Mouse (Mus musculus) lung, adult 18-20 months (tissue): ENCODE data around the gene Micu1.
A peak's percentile ranks its signal among the peaks of the same experiment; 100 is the strongest.
"Not testable (repeated sequence)": the region's sequence is repeated elsewhere in the genome, so short reads cannot be mapped to it uniquely, and the experiment has no call there.

Experiments
- DNase-seq, 2 experiments: peaks; one replicate each; pipeline ENCODE4 v3.0.0; 2022; ENCODE audit warnings: mixed read lengths in 2 of 2

Micu1 gene

DNA sequence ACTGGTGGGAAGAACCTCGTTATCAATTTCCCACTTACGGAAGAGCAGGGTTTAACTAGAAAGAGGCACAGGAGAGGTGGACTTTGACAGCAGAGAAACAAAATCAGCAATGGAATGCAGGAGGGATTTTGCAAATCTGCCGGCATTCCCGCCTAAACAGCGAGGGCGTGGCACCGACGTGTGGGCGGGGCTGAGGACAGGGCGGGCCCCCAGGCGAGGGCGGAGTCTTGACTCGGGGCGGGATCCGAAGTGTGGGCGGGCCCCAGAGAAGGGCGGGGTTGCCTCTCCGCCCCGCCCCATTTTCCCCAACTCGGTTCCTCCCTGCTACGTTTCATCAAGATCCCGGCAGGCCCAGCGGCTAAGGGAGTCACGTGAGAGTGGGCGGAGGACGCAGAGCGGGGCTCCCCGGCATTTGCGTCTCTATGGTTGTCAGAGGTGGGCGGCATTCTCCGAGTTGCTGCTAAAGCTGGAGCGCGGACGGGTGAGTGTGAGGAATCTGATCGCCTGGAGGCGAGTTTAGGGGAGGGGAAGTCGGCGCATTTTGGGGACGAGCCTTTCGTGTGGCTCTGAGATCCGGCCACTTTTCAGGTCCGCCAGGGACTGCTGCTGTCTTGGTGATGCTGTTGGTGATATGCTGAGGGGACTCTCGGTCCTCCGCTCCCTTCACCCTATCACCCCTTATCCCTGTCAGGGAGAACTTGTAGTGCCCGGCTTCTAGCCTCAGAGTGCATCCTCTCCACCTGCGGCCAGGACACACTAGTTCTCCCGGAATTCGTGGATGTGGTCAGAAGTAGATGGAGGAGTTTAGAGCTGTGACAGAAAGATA lies at the start of gene Micu1:
TSS of gene Micu1 (plus strand) at position 271 of the 826 bp plus-strand sequence.
- DNase-seq: peak; percentile 96 to 97

GRCm38 (mm10) chr10:59656799-59657198 lies 45.5 kb upstream of the Micu1 start:
- DNase-seq: no peak

- no peak for DNase-seq
These were observed 37.5 kb upstream of the Micu1 start for GRCm38 (mm10) chr10:59664765-59665164.

GRCm38 (mm10) chr10:59665503-59666291 lies 36.6 kb upstream of the Micu1 start:
- no peak for DNase-seq

GRCm38 (mm10) chr10:59667377-59667776 lies 34.9 kb upstream of the Micu1 start:
- DNase-seq: peak; percentile 70 to 81

GRCm38 (mm10) chr10:59668491-59668890 lies 33.8 kb upstream of the Micu1 start:
- no peak for DNase-seq

- no peak for DNase-seq
These were observed 24.4 kb upstream of the Micu1 start for GRCm38 (mm10) chr10:59677836-59678235.

DNA sequence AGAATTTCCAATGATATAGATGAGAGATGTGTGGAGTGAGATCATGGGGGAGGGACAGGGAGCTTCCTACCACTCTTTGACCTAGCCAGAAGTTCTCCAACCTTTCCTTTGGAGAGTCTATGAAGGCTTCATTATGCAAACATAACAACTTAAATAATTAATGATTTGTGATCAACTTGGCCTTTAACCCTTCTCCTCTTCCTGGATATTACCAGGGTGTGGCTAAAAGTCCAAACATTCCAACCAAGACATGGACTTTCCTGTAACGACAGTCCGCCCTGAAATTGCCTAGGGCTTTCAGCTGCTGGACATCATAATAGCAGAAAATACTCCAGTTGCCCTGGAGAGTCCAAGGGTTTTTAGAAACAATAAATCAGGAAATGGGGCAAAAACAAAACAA lies 23.1 kb upstream of the Micu1 start:
- no peak for DNase-seq

DNA sequence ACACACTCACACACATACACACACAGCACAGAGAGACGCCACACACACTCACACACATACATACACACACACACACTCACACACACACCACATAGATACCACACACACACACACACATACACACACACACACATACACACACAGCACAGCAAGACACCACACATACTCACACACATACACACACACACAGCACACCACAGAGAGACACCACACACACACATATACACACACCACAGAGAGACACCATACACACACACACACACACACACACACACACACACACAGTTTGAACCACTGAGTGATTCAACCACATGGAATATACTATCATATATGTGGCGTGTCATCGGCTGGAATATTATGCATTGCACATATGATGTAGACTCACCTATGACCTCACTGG lies 16.7 kb upstream of the Micu1 start:
- DNase-seq: not testable (repeated sequence)

DNA sequence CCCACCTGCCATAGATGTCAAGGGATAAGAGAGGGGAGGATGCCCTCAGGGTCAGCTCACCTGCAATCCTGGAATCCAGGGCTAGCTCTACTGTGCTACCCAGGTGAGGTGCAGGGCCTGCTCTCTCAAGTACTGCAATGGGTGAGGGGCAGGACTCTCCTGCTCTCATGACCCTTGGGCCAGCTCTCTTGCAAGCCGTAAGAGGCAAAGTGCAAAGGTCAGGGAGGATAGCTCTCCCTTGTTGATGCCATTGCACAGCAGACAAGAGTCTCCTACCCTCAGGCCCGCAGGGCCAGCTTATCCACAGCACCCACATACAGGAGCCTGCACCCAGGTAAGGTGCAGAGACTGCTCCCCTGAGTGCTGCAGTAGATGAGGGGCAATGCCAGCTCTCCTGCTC lies 15.2 kb upstream of the Micu1 start:
- no peak for DNase-seq

DNA sequence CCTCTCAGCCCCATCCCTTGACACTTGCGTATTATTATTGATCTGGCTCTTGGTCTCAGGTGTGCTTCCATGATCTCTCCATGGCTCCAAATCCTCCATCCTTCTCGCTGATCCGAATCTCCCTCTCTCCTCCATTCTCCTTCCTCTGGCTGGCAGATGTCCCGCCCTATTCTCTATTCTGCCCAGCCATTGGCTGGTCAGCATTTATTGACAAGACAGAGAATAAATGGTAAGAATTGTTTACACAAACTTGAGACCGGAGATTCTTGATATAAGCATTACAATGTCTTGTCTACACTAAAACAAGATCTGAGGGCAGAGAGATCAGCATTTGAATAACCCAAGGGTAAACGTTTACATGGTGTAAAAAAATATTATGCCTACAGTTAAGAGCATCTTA lies 12.4 kb upstream of the Micu1 start:
- no peak for DNase-seq

GRCm38 (mm10) chr10:59692441-59692840 lies 9.8 kb upstream of the Micu1 start:
- no peak for DNase-seq

DNA sequence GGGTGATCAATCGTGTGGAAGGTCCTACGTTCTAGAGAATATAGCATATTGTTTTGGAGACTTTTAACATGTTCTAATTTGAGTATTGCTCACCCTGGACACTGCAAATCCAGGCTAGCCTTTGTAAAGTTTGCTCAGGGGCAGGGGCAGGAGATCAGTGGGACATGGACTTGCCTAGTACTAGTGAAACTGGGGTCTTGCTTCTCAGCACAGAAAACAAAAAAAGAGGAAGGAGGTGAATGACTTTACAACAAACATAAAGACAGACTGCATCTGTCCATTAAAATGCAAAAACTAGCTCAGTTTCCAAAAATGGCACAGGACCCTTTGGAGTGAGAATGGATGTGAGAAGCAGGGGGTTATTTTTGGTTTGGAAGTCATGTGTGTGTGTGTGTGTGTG lies 8.2 kb upstream of the Micu1 start:
- DNase-seq: no peak

GRCm38 (mm10) chr10:59699516-59699915 lies 2.8 kb upstream of the Micu1 start:
- DNase-seq: no peak

GRCm38 (mm10) chr10:59701805-59702204 lies 472 bp upstream of the Micu1 start:
- no peak for DNase-seq

DNA sequence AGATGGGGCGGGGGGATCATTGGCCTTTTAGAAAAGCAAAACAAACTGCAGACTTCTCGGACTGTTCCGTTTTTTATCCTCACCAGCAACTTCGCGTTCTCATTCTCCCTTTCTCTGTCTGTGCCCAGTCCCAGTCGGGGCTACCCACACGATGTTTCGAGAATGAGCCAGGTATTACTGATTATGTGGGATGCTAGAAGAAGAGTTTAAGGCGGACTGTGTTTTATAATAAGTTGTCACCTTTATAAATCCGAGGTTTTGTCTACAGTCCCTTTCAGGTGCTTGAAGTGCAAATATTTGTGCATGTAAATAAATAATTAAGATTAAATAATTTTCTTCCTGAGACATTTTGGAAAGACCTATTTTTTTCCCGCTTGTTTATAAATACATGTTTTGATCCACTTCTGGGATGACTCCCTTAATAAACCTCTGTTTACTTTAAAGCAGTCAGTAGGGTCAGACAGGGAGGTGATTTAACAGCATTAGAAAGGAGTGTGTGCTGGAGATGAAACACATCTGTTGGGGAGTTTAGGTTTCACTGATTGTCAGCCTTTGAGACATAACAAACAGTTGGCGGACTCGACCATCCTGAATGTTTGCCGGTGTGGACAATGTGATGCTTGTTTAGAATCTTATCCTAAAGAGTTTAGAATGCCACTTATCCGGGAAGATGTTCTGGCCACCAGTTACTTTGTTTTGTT lies 933 bp downstream of the Micu1 start:
- no peak for DNase-seq

GRCm38 (mm10) chr10:59706991-59707546 lies 4.8 kb downstream of the Micu1 start:
- no peak for DNase-seq

GRCm38 (mm10) chr10:59707595-59707994 lies 5.3 kb downstream of the Micu1 start:
- no peak for DNase-seq

DNA sequence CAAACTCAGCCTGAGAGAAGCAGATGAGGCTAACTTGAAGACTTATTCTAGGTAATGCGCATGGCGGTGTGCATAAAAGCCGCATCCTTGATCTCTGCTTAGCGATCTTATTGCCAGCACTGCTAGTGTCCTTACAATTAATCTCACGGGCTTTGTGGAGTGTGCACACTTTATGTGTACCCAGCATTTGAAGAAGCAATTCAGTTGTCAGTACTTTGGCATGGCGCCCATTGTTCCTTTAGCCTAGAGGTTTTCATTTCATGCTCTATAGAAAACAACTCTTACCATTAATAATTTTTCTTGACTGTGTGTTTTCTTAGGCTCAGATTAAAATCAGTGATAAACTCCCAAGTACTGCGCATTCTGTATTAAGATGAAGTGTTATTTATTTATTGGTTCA lies 7.0 kb downstream of the Micu1 start:
- DNase-seq: no peak

GRCm38 (mm10) chr10:59710246-59710645 lies 8.0 kb downstream of the Micu1 start:
- DNase-seq: no peak

DNA sequence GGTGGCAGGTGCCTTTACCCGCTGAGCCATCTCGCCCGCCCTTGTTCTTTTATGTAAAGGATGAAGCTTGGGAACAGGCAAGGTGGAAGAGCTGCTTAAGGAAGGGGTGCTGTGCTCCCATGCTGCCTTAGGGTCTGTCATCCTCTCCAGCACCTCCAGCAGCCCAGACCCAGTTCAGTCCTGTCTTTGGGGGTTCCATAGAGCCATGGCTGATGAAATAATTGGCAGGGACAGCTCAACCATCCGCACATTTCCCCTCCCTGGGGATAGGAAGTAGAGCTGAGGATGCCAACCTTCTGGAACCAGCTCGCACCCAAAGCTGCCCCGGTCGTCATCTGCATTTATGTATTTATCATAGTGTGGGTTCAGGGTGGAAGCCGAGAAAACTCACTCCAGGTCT lies 9.8 kb downstream of the Micu1 start:
- no peak for DNase-seq

GRCm38 (mm10) chr10:59720017-59720416 lies 17.7 kb downstream of the Micu1 start:
- DNase-seq: no peak

- no peak for DNase-seq
These were observed 19.3 kb downstream of the Micu1 start for GRCm38 (mm10) chr10:59721555-59721954.
